Mouse (Mus musculus) CH12.LX (cell line): ENCODE data around the gene Klhl12. TPM values are rescaled to one million over a fixed set of nuclear protein-coding genes. Genes with fewer than 3 reads are reported as not detected.
A peak's percentile ranks its signal among the peaks of the same experiment; 100 is the strongest.

ENCODE experiments used
- DNase-seq: peaks from one replicate; pipeline ENCODE4 v3.0.0-alpha.2; 2013; ENCODE audit errors: extremely low read depth
- H3K27ac ChIP-seq: 2 replicates; pipeline ENCODE4 v1.5.1; 2012; ENCODE audit warnings: low read depth, mild to moderate bottlenecking, control low read depth, moderate library complexity; ENCODE audit not compliant: insufficient read depth
- H3K27me3 ChIP-seq: replicated peaks from 2 replicates; pipeline ENCODE3; 2012; ENCODE audit warnings: inconsistent platforms
- H3K36me3 ChIP-seq, 2 experiments: replicated peaks in 1 of 2; 2 replicates each; pipeline versions ENCODE3 to v1.6.1; 2012; ENCODE audit warnings: inconsistent platforms in 1 of 2, low read length in 1 of 2, mild to moderate bottlenecking in 1 of 2, mixed read lengths in 1 of 2, moderate library complexity in 1 of 2; ENCODE audit not compliant: control insufficient read depth in 1 of 2, insufficient read depth in 1 of 2
- H3K4me1 ChIP-seq, 2 experiments: 2 replicates each; pipeline ENCODE4 v1.6.1; 2012; ENCODE audit warnings: inconsistent platforms in 1 of 2, moderate library complexity in 1 of 2; ENCODE audit not compliant: insufficient read depth in 2 of 2, control insufficient read depth in 1 of 2
- H3K4me2 ChIP-seq: 2 replicates; pipeline ENCODE4 v1.6.1; 2012; ENCODE audit warnings: low read depth, mild to moderate bottlenecking, control low read depth; ENCODE audit not compliant: poor library complexity, insufficient read depth, severe bottlenecking
- H3K4me3 ChIP-seq, 3 experiments: fragments of 150-350 bp in 1 of 3; sonication (generic) in 1 of 3; replicated peaks in 1 of 3; 2 replicates each; pipeline versions ENCODE3 to v1.5.1; 2011 to 2012; ENCODE audit warnings: low read depth in 2 of 3, low read length in 2 of 3, mild to moderate bottlenecking in 2 of 3, moderate library complexity in 2 of 3, control low read depth in 1 of 3, improper control_type of control experiment in 1 of 3, inconsistent platforms in 1 of 3, mixed read lengths in 1 of 3; ENCODE audit not compliant: poor library complexity in 1 of 3
- H3K79me2 ChIP-seq: replicated peaks from 2 replicates; pipeline ENCODE4 v1.6.1; 2012; ENCODE audit warnings: mild to moderate bottlenecking, moderate library complexity; ENCODE audit not compliant: control insufficient read depth, poor library complexity, insufficient read depth, severe bottlenecking; ENCODE audit errors: extremely low read depth
- H3K9ac ChIP-seq: 2 replicates; pipeline ENCODE4 v1.6.1; 2012; ENCODE audit warnings: low read depth, mild to moderate bottlenecking, control low read depth, moderate library complexity; ENCODE audit not compliant: insufficient read depth
- H3K9me3 ChIP-seq: replicated peaks from 2 replicates; pipeline ENCODE3; 2012; ENCODE audit warnings: low read length, inconsistent platforms, mixed read lengths
- CHD1 ChIP-seq: IDR thresholded peaks from 2 replicates; pipeline ENCODE4 v1.6.1; 2012; ENCODE audit warnings: low read depth, low read length, improper control_type of control experiment, inconsistent platforms
- CHD2 ChIP-seq: IDR thresholded peaks from 2 replicates; pipeline ENCODE4 v1.6.1; 2011; ENCODE audit warnings: low read length, improper control_type of control experiment
- CTCF ChIP-seq, 2 experiments: IDR thresholded peaks in 1 of 2; conservative IDR thresholded peaks in 1 of 2; 2 replicates each; pipeline ENCODE4 v1.5.1; 2011 to 2012; ENCODE audit warnings: low read depth in 2 of 2, low read length in 2 of 2, improper control_type of control experiment in 1 of 2, inconsistent platforms in 1 of 2, mild to moderate bottlenecking in 1 of 2, moderate library complexity in 1 of 2
- E2F4 ChIP-seq: IDR thresholded peaks from 2 replicates; pipeline ENCODE4 v1.6.1; 2011; ENCODE audit warnings: low read depth, low read length, improper control_type of control experiment; ENCODE audit not compliant: insufficient replicate concordance
- EP300 ChIP-seq: IDR thresholded peaks from 2 replicates; pipeline ENCODE4 v1.6.1; 2011; ENCODE audit warnings: low read length, improper control_type of control experiment
- ETS1 ChIP-seq: conservative IDR thresholded peaks from 2 replicates; pipeline ENCODE4 v1.6.1; 2012; ENCODE audit warnings: low read depth, mild to moderate bottlenecking, inconsistent platforms, low read length, improper control_type of control experiment, moderate library complexity
- GABPA ChIP-seq: IDR thresholded peaks from 2 replicates; pipeline ENCODE4 v1.6.1; 2012; ENCODE audit warnings: low read depth, low read length, improper control_type of control experiment, inconsistent platforms; ENCODE audit not compliant: insufficient replicate concordance
- HCFC1 ChIP-seq: IDR thresholded peaks from 2 replicates; pipeline ENCODE4 v1.6.1; 2012; ENCODE audit warnings: low read depth, mild to moderate bottlenecking, inconsistent platforms, low read length, improper control_type of control experiment
- IRF4 ChIP-seq: IDR thresholded peaks from 2 replicates; pipeline ENCODE4 v1.6.1; 2014; ENCODE audit warnings: low read depth, mild to moderate bottlenecking, inconsistent platforms, low read length, improper control_type of control experiment
- JUN ChIP-seq: IDR thresholded peaks from 2 replicates; pipeline ENCODE4 v1.6.1; 2011; ENCODE audit warnings: low read depth, mild to moderate bottlenecking, low read length, improper control_type of control experiment, moderate library complexity; ENCODE audit not compliant: insufficient read depth
- JUND ChIP-seq: conservative IDR thresholded peaks from 2 replicates; pipeline ENCODE4 v1.6.1; 2011; ENCODE audit warnings: low read depth, low read length, improper control_type of control experiment
- MAFK ChIP-seq: IDR thresholded peaks from 2 replicates; pipeline ENCODE4 v1.6.1; 2011; ENCODE audit warnings: low read length, improper control_type of control experiment; ENCODE audit not compliant: insufficient replicate concordance
- MAX ChIP-seq: IDR thresholded peaks from 2 replicates; pipeline ENCODE4 v1.6.1; 2011; ENCODE audit warnings: low read length, improper control_type of control experiment
- MAZ ChIP-seq: IDR thresholded peaks from 2 replicates; pipeline ENCODE4 v1.6.1; 2012; ENCODE audit warnings: low read depth, mild to moderate bottlenecking, inconsistent platforms, low read length, improper control_type of control experiment, moderate library complexity
- MXI1 ChIP-seq: IDR thresholded peaks from 2 replicates; pipeline ENCODE4 v1.6.1; 2011; ENCODE audit warnings: mild to moderate bottlenecking, low read depth, low read length, improper control_type of control experiment
- MYC ChIP-seq: IDR thresholded peaks from 2 replicates; pipeline ENCODE4 v1.6.1; 2011; ENCODE audit warnings: low read depth, mild to moderate bottlenecking, improper control_type of control experiment, low read length
- NELFE ChIP-seq: IDR thresholded peaks from 2 replicates; pipeline ENCODE4 v1.6.1; 2011; ENCODE audit warnings: low read depth, low read length, improper control_type of control experiment
- NRF1 ChIP-seq: IDR thresholded peaks from 2 replicates; pipeline ENCODE4 v1.6.1; 2014; ENCODE audit warnings: low read depth, mild to moderate bottlenecking, inconsistent platforms, low read length, improper control_type of control experiment, moderate library complexity
- PAX5 ChIP-seq: IDR thresholded peaks from 2 replicates; pipeline ENCODE4 v1.6.1; 2012; ENCODE audit warnings: low read length, inconsistent platforms, mixed read lengths
- POLR2AphosphoS2 ChIP-seq: IDR thresholded peaks from 2 replicates; pipeline ENCODE4 v1.6.1; 2011; ENCODE audit warnings: low read depth, low read length, improper control_type of control experiment
- RAD21 ChIP-seq: IDR thresholded peaks from 2 replicates; pipeline ENCODE4 v1.6.1; 2011; ENCODE audit warnings: low read depth, mild to moderate bottlenecking, low read length, improper control_type of control experiment, moderate library complexity
- RCOR1 ChIP-seq: conservative IDR thresholded peaks from 2 replicates; pipeline ENCODE4 v1.6.1; 2012; ENCODE audit warnings: low read depth, mild to moderate bottlenecking, inconsistent platforms, low read length, improper control_type of control experiment
- TBP ChIP-seq: conservative IDR thresholded peaks from 2 replicates; pipeline ENCODE4 v1.6.1; 2011; ENCODE audit warnings: low read depth, low read length, improper control_type of control experiment
- TCF12 ChIP-seq: IDR thresholded peaks from 2 replicates; pipeline ENCODE4 v1.6.1; 2014; ENCODE audit warnings: low read depth, mild to moderate bottlenecking, inconsistent platforms, low read length, improper control_type of control experiment
- UBTF ChIP-seq: IDR thresholded peaks from 2 replicates; pipeline ENCODE4 v1.6.1; 2012; ENCODE audit warnings: low read depth, mild to moderate bottlenecking, inconsistent platforms, low read length, improper control_type of control experiment, moderate library complexity
- USF1 ChIP-seq: IDR thresholded peaks from 2 replicates; pipeline ENCODE4 v1.6.1; 2014; ENCODE audit warnings: low read depth, mild to moderate bottlenecking, inconsistent platforms, low read length, improper control_type of control experiment
- USF2 ChIP-seq: conservative IDR thresholded peaks from 2 replicates; pipeline ENCODE4 v1.6.1; 2011; ENCODE audit warnings: low read depth, low read length, improper control_type of control experiment
- ZC3H11A ChIP-seq: IDR thresholded peaks from 2 replicates; pipeline ENCODE4 v1.6.1; 2012; ENCODE audit warnings: low read depth, mild to moderate bottlenecking, inconsistent platforms, low read length, improper control_type of control experiment
- ZKSCAN1 ChIP-seq: IDR thresholded peaks from 2 replicates; pipeline ENCODE4 v1.6.1; 2012; ENCODE audit warnings: low read depth, inconsistent platforms, low read length, improper control_type of control experiment, borderline replicate concordance
- ZMIZ1 ChIP-seq: IDR thresholded peaks from 2 replicates; pipeline ENCODE4 v1.6.1; 2012; ENCODE audit warnings: low read depth, mild to moderate bottlenecking, inconsistent platforms, low read length, improper control_type of control experiment
- ZNF384 ChIP-seq: IDR thresholded peaks from 2 replicates; pipeline ENCODE4 v1.6.1; 2012; ENCODE audit warnings: low read depth, low read length, improper control_type of control experiment, inconsistent platforms
- dilution Hi-C: fragments of 300-500 bp; cut with MboI; formaldehyde crosslinking; loops from 2 replicates; pipeline ENCODE4 v1.14.3; 2020; ENCODE audit warnings: low sequenced_read_pairs; ENCODE audit not compliant: extremely low pct_unique_long_range_greater_than_20kb, extremely low pct_ligation_motif_present
- in situ Hi-C: fragments of 300-500 bp; cut with MboI; formaldehyde crosslinking; loops from 3 replicates; pipeline ENCODE4 v1.14.3; 2019; ENCODE audit warnings: low sequenced_read_pairs, low pct_ligation_motif_present, low pct_unique_long_range_greater_than_20kb, mixed read lengths
- polyA plus RNA-seq: library from polyadenylated mRNA; unstranded; fragments of >175 nt; gene quantifications from 2 replicates; pipeline ENCODE4 v1.2.1, GENCODE M21; 2012; ENCODE audit warnings: low read depth; ENCODE audit not compliant: insufficient read length
- total RNA-seq, 2 experiments: library from RNA; depleted of rRNA; stranded (reverse); fragments of 300-350 nt in 1 of 2; fragments of >200 nt in 1 of 2; gene quantifications; 2 replicates each; pipeline ENCODE4 v1.2.3; 2012 to 2014

Klhl12 gene
- total and polyA plus RNA-seq, 3 experiments = 17.6 to 20.8 (median 19.1) TPM

- H3K4me2 ChIP-seq = no peak overlapping the region
- TF ChIP-seq USF1 (no peak), ZNF384 (no peak), MAZ (no peak), ZC3H11A (no peak), MYC (no peak), POLR2AphosphoS2 (no peak), NELFE (no peak), PAX5 (no peak)
- TF ChIP-seq, all 38 proteins: peak for 0
- Histone ChIP-seq H3K36me3 (peaks cover 37 to 52% of the 10 kb centered on the region in 2 experiments), H3K9me3 (no peaks in the 10 kb centered on the region), H3K9ac (no peak overlapping the region), H3K27ac (no peak overlapping the region), H3K4me1 (peaks cover 2 to 14% of the 10 kb centered on the region in 2 experiments; a peak in 2 of 4 replicates), H3K79me2 (peaks cover 2% of the 10 kb centered on the region; the same call in 1 of the 2 replicates), H3K27me3 (no peaks in the 10 kb centered on the region), H3K4me3 (no peak overlapping the region)
- in situ Hi-C loops (no loop called here), dilution Hi-C loops (no loop called here)
- no peak for DNase-seq
Observed at GRCm38 (mm10) chr1:134433473-134433872, 21.9 kb upstream of the Klhl12 start.

GRCm38 (mm10) chr1:134435414-134435813 is 19.9 kb upstream of the Klhl12 start:
- peak overlapping the region; percentile 46 to 56 (median 50) for H3K4me3 ChIP-seq
- TF ChIP-seq EP300 (peak; percentile 58), UBTF (no peak), USF1 (no peak), ZNF384 (peak; percentile 80), ETS1 (peak; percentile 39; the same call in 1 of the 2 replicates), CHD1 (peak; percentile 54; the same call in 1 of the 2 replicates), TBP (no peak), CHD2 (peak; percentile 33; the same call in 1 of the 2 replicates), RAD21 (peak; percentile 49), HCFC1 (peak; percentile 67), JUN (no peak), NRF1 (0 out of 2 replicates have a peak, but pooled peaks have one; percentile 25), NELFE (peak; percentile 75), ZKSCAN1 (no peak), JUND (peak; percentile 47; the same call in 1 of the 2 replicates), E2F4 (0 out of 2 replicates have a peak, but pooled peaks have one; percentile 62), USF2 (no peak), IRF4 (peak; percentile 79), GABPA (no peak), POLR2AphosphoS2 (peak; percentile 45; the same call in 1 of the 2 replicates), TCF12 (peak; percentile 66; the same call in 1 of the 2 replicates), ZMIZ1 (peak; percentile 67; the same call in 1 of the 2 replicates), CTCF (conservative IDR thresholded peaks at IDR 0.05 in 1 of 2, IDR thresholded peaks at IDR 0.05 in 1 of 2; ENCODE audit: low read depth in 2 of 2, low read length in 2 of 2) (peak; percentile 72 to 74), MXI1 (peak; percentile 61), MAFK (no peak), MAX (0 out of 2 replicates have a peak, but pooled peaks have one; percentile 42), RCOR1 (0 out of 2 replicates have a peak, but pooled peaks have one; percentile 31)

More at GRCm38 (mm10) chr1:134435414-134435813, 19.9 kb upstream of the Klhl12 start:
- dilution Hi-C loops = no loop called here
- Histone ChIP-seq H3K27me3 (no peaks in the 10 kb centered on the region), H3K36me3 (peaks cover 25 to 44% of the 10 kb centered on the region in 2 experiments), H3K9ac (peak overlapping the region; percentile 84), H3K4me1 (peaks cover 2 to 14% of the 10 kb centered on the region in 2 experiments; a peak in 2 of 4 replicates), H3K4me2 (peak overlapping the region; percentile 85), H3K27ac (no peak overlapping the region), H3K9me3 (no peaks in the 10 kb centered on the region), H3K79me2 (peaks cover 2% of the 10 kb centered on the region; the same call in 1 of the 2 replicates)
- in situ Hi-C loops = no loop called here
- peak; percentile 89 for DNase-seq
